Mouse (Mus musculus) lung, embryonic 14.5 days (tissue): ENCODE results near the gene Lin37. TPM values are rescaled to one million over a fixed set of nuclear protein-coding genes. Genes with fewer than 3 reads are reported as not detected.

Source experiments
- ATAC-seq: fragments of 200-750 bp; cut with Nextera tagmentation; 2 replicates; pipeline ENCODE4 v1.8.0; 2017; ENCODE audit warnings: mild to moderate bottlenecking, moderate TSS enrichment, moderate library complexity; ENCODE audit not compliant: insufficient read depth
- DNase-seq: peaks from one replicate; pipeline ENCODE4 v3.0.0-alpha.2; 2015
- H3K27ac ChIP-seq: fragments of 300-500 bp; sonication (generic); 2 replicates; pipeline ENCODE4 v1.5.1; 2014; ENCODE audit warnings: low read depth, mild to moderate bottlenecking, moderate library complexity
- H3K27me3 ChIP-seq: fragments of 300-500 bp; sonication (generic); 2 replicates; pipeline ENCODE4 v1.6.1; 2014; ENCODE audit warnings: low read length, control low read depth; ENCODE audit not compliant: insufficient read depth
- H3K36me3 ChIP-seq: fragments of 300-500 bp; sonication (generic); 2 replicates; pipeline ENCODE4 v1.6.1; 2014; ENCODE audit warnings: control low read depth; ENCODE audit not compliant: insufficient read depth
- H3K4me1 ChIP-seq: fragments of 300-500 bp; sonication (generic); 2 replicates; pipeline ENCODE4 v1.6.1; 2014; ENCODE audit warnings: antibody characterized with exemption, control low read depth; ENCODE audit not compliant: insufficient read depth
- H3K4me2 ChIP-seq: fragments of 300-500 bp; sonication (generic); 2 replicates; pipeline ENCODE4 v1.6.1; 2014; ENCODE audit warnings: mild to moderate bottlenecking
- H3K4me3 ChIP-seq: fragments of 300-500 bp; sonication (generic); 2 replicates; pipeline ENCODE4 v1.5.1; 2014; ENCODE audit warnings: low read depth, low read length
- H3K9ac ChIP-seq: fragments of 300-500 bp; sonication (generic); 2 replicates; pipeline ENCODE4 v1.6.1; 2014
- H3K9me3 ChIP-seq: fragments of 300-500 bp; sonication (generic); 2 replicates; pipeline ENCODE4 v1.6.1; 2016; ENCODE audit warnings: low read depth, low read length, control low read depth
- CTCF ChIP-seq: IDR thresholded peaks from 2 replicates; pipeline ENCODE4 v1.5.1; 2016; ENCODE audit warnings: antibody characterized with exemption, low read depth
- WGBS: fragments of 180-500 bp; shearing (Covaris S2); extraction: QIAGEN DNeasy Blood & Tissue Kit; methylation state at CpG from one replicate; pipeline ENCODE4 v1.1.7; 2014; 5-methylcytosine and 5-hydroxymethylcytosine counted together
- polyA plus RNA-seq: library from polyadenylated mRNA; unstranded; fragments of >200 nt; fragmentation: Nextera tagmentation; extraction: Ambion mirVana; gene quantifications from 2 replicates; pipeline ENCODE4 v1.2.1, GENCODE M21; 2014

The Lin37 gene
- polyA plus RNA-seq: 33.7 and 34.7 TPM in 2 replicates

GRCm38 (mm10) chr7:30559443-30559954 lies at the start of gene Lin37:
TSS of gene Lin37 (minus strand) at chr7:30559838.
- 0 out of 2 replicates have a peak, but pooled peaks cover 5% of the 10 kb centered on the region for H3K4me1 ChIP-seq
- H3K27ac ChIP-seq: peak within 1 kb of the TSS; percentile 60; the same call in 1 of the 2 replicates
- DNase-seq (peak; percentile 98), ATAC-seq (peak; percentile 80)
- peaks cover 30% of the 10 kb centered on the region for H3K36me3 ChIP-seq
- WGBS: under 1% methylated on average over 20 of the region's 20 CpGs
- H3K9ac ChIP-seq: peak within 1 kb of the TSS; percentile 75
- no peaks in the 10 kb centered on the region for H3K9me3 ChIP-seq
- no peak for TF ChIP-seq CTCF
- no peaks in the 10 kb centered on the region for H3K27me3 ChIP-seq
- H3K4me3 ChIP-seq: peak within 1 kb of the TSS; percentile 64
- H3K4me2 ChIP-seq: peak within 1 kb of the TSS; percentile 95

GRCm38 (mm10) chr7:30608476-30608875 lies 48.8 kb upstream of the Lin37 start:
- DNase-seq (no peak), ATAC-seq (no peak)
- Histone ChIP-seq H3K36me3 (no peaks in the 10 kb centered on the region), H3K9me3 (no peaks in the 10 kb centered on the region), H3K27me3 (no peaks in the 10 kb centered on the region), H3K4me3 (no peak overlapping the region), H3K27ac (no peak overlapping the region), H3K9ac (no peak overlapping the region), H3K4me1 (no peaks in the 10 kb centered on the region), H3K4me2 (no peak overlapping the region)
- 49% methylated on average over 16 of the region's 16 CpGs for WGBS
- no peak for TF ChIP-seq CTCF

- Histone ChIP-seq H3K4me1 (no peaks in the 10 kb centered on the region), H3K27ac (no peak overlapping the region), H3K4me2 (no peak overlapping the region), H3K4me3 (no peak overlapping the region), H3K9ac (no peak overlapping the region), H3K9me3 (no peaks in the 10 kb centered on the region), H3K36me3 (no peaks in the 10 kb centered on the region), H3K27me3 (no peaks in the 10 kb centered on the region)
- TF ChIP-seq CTCF: peak; percentile 81
- DNase-seq (peak; percentile 72), ATAC-seq (0 out of 2 replicates have a peak, but pooled peaks have one; percentile 44)
- 18% methylated on average over 8 of the region's 8 CpGs for WGBS
These were observed 48.2 kb upstream of the Lin37 start for GRCm38 (mm10) chr7:30607706-30608309.

GRCm38 (mm10) chr7:30604944-30605343 lies 45.3 kb upstream of the Lin37 start:
- 82% methylated on average over 8 of the region's 8 CpGs for WGBS

GRCm38 (mm10) chr7:30604424-30604823 lies 44.8 kb upstream of the Lin37 start:
- ATAC-seq: no peak
- Histone ChIP-seq H3K36me3 (no peaks in the 10 kb centered on the region), H3K27me3 (no peaks in the 10 kb centered on the region), H3K4me3 (no peak overlapping the region), H3K9ac (no peak overlapping the region), H3K9me3 (no peaks in the 10 kb centered on the region), H3K4me1 (no peaks in the 10 kb centered on the region; the same call in 1 of the 2 replicates), H3K27ac (no peak overlapping the region), H3K4me2 (no peak overlapping the region)
- TF ChIP-seq CTCF: no peak
- DNase-seq: no peak
- 46% methylated on average over 8 of the region's 8 CpGs for WGBS

More at GRCm38 (mm10) chr7:30604944-30605343, 45.3 kb upstream of the Lin37 start:
- H3K36me3 ChIP-seq: no peaks in the 10 kb centered on the region
- no peak overlapping the region for H3K4me2 ChIP-seq
- TF ChIP-seq CTCF: no peak
- ATAC-seq: no peak
- H3K9ac ChIP-seq: no peak overlapping the region
- no peaks in the 10 kb centered on the region for H3K27me3 ChIP-seq
- no peak overlapping the region for H3K4me3 ChIP-seq
- H3K4me1 ChIP-seq: no peaks in the 10 kb centered on the region; the same call in 1 of the 2 replicates
- no peak overlapping the region for H3K27ac ChIP-seq
- DNase-seq: no peak
- no peaks in the 10 kb centered on the region for H3K9me3 ChIP-seq

- Histone ChIP-seq H3K4me3 (no peak overlapping the region), H3K9me3 (no peaks in the 10 kb centered on the region), H3K9ac (no peak overlapping the region), H3K27ac (peak overlapping the region; percentile 88), H3K4me2 (no peak overlapping the region), H3K36me3 (no peaks in the 10 kb centered on the region), H3K4me1 (no peaks in the 10 kb centered on the region; the same call in 1 of the 2 replicates), H3K27me3 (no peaks in the 10 kb centered on the region)
- 19% methylated on average over 3 of the region's 3 CpGs for WGBS
- no peak for TF ChIP-seq CTCF
- peak; percentile 76 for DNase-seq
- ATAC-seq: peak; percentile 52
These were observed 42.9 kb upstream of the Lin37 start for GRCm38 (mm10) chr7:30602583-30602982.

- peak overlapping the region; percentile 35; the same call in 1 of the 2 replicates for H3K4me2 ChIP-seq
- H3K4me1 ChIP-seq: no peaks in the 10 kb centered on the region; the same call in 1 of the 2 replicates
These were observed 41.0 kb upstream of the Lin37 start for GRCm38 (mm10) chr7:30600651-30601050.

More at GRCm38 (mm10) chr7:30600651-30601050, 41.0 kb upstream of the Lin37 start:
- WGBS: 56% methylated on average over 7 of the region's 7 CpGs
- peak; percentile 37; the same call in 1 of the 2 replicates for ATAC-seq
- peak; percentile 57 for DNase-seq
- Histone ChIP-seq H3K27me3 (no peaks in the 10 kb centered on the region), H3K36me3 (no peaks in the 10 kb centered on the region), H3K27ac (peak overlapping the region; percentile 88), H3K4me3 (no peak overlapping the region), H3K9ac (no peak overlapping the region), H3K9me3 (no peaks in the 10 kb centered on the region)
- no peak for TF ChIP-seq CTCF
